Mouse (Mus musculus): Measurements from ENCODE around the gene Ier3. TPM values are rescaled to one million over a fixed set of nuclear protein-coding genes. Genes with fewer than 3 reads are reported as not detected.

Ier3 gene
- polyA plus RNA-seq, 1 experiment: 8.6 TPM

DNA sequence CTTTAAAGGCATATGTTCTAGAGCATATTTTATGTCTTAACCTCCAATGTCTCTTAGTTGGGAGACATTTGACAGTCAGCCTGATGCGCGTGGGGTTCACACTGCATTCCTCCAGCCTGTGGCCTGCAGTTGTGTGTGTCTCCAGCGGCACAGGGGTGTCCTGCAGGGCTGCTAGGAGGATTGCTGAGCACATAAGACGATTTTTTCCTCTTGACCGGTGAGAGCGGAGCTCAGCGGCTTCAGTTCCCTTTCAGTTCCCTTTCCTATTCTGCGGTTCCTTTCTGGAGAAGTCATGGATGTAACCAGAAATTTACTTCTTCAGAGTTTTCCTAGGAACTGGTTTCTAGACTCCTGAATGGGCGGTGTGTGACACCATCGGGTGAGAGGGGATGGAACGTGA is 12.1 kb upstream of the Ier3 start:
- peaks cover 17% of the 10 kb centered on the region; the same call in 1 of the 2 replicates for H3K4me1 ChIP-seq (ENCODE audit: control insufficient read depth, insufficient read depth, insufficient read length, low read length)
- 89% methylated on average over 11 of the region's 11 CpGs for WGBS
- no peak for TF ChIP-seq POLR2A (IDR thresholded peaks at IDR 0.05; ENCODE audit: low read depth, low read length)
- TF ChIP-seq CTCF (IDR thresholded peaks at IDR 0.05; ENCODE audit: extremely low read depth, insufficient read length, insufficient replicate concordance, low read depth, low read length): no peak
- H3K27ac ChIP-seq (ENCODE audit: insufficient read depth, low read depth, low read length): no peak overlapping the region
- H3K4me3 ChIP-seq (ENCODE audit: low read depth, low read length): no peak overlapping the region
- H3K27me3 ChIP-seq (ENCODE audit: control insufficient read depth, insufficient read depth, low read length): no peaks in the 10 kb centered on the region
- H3K36me3 ChIP-seq (ENCODE audit: control insufficient read depth, insufficient read depth, low read length): no peaks in the 10 kb centered on the region

DNA sequence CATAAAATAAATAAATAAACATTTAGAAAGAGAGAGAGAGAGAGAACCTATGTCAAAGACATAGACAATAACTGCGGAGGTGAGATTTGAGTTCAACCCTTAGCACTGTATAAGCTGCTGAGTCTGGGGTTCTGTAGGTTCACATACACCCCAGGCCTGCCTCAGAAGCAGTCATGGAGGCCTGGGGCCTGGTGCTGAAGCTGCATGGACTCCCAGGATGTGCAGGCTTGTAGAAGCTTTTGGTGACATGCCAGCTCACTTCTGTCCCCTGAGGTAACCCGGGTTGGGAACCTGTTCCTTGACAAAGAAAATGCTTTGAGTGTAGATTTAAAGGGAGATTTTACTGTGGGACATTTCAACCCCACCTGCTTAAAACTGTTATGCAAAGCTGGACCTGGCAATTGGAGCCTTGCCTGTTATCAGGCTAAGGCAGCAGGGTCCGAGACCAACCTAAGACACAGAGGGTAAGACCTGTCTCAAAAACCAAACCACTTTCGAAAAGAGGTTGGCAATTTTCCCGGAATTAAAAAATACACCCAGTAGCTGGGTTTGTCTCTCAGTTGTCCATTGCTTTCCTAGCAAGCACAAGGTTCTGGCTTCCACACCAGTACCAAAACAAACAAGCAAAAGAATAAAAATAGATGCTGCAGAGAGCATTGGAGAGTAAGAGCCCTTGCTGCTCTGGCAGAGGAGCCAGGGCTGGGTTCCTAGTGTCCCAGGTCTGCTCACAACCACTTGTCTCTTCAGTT is 10.4 kb upstream of the Ier3 start:
- WGBS: 65% methylated on average over 5 of the region's 5 CpGs
- Histone ChIP-seq H3K36me3 (ENCODE audit: control insufficient read depth, insufficient read depth, low read length) (no peaks in the 10 kb centered on the region), H3K4me1 (ENCODE audit: control insufficient read depth, insufficient read depth, insufficient read length, low read length) (peaks cover 27% of the 10 kb centered on the region; the same call in 1 of the 2 replicates), H3K27ac (ENCODE audit: insufficient read depth, low read depth, low read length) (0 out of 2 replicates have a peak overlapping the region, but pooled peaks have one; percentile 12), H3K4me3 (ENCODE audit: low read depth, low read length) (no peak overlapping the region), H3K27me3 (ENCODE audit: control insufficient read depth, insufficient read depth, low read length) (no peaks in the 10 kb centered on the region)
- TF ChIP-seq CTCF (IDR thresholded peaks at IDR 0.05; ENCODE audit: extremely low read depth, insufficient read length, insufficient replicate concordance, low read depth, low read length) (no peak), POLR2A (IDR thresholded peaks at IDR 0.05; ENCODE audit: low read depth, low read length) (no peak)

DNA sequence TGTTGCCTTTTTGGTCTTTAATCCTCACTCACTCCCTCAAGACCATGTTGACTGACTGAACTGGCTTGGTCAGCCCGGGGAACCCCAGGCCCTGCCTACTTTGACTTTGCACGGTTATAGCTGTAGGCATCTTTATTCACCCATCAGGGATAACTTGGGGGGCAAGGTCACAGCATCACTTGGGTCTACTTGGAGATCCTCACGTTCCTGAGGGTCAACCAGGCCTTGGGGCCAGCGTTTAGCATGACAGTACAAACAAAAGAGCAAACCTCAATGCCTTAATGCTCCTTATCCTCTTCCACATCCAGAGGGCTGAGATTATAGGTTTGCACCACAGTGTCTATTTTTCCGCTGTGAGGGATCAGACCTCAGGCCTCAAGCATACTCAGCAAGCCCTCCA is 9.2 kb upstream of the Ier3 start:
- 82% methylated on average over 5 of the region's 5 CpGs for WGBS
- Histone ChIP-seq H3K4me3 (ENCODE audit: low read depth, low read length) (no peak overlapping the region), H3K4me1 (ENCODE audit: control insufficient read depth, insufficient read depth, insufficient read length, low read length) (peaks cover 27% of the 10 kb centered on the region; the same call in 1 of the 2 replicates), H3K27ac (ENCODE audit: insufficient read depth, low read depth, low read length) (peak overlapping the region; percentile 65), H3K27me3 (ENCODE audit: control insufficient read depth, insufficient read depth, low read length) (no peaks in the 10 kb centered on the region), H3K36me3 (ENCODE audit: control insufficient read depth, insufficient read depth, low read length) (no peaks in the 10 kb centered on the region)
- no peak for TF ChIP-seq POLR2A (IDR thresholded peaks at IDR 0.05; ENCODE audit: low read depth, low read length)
- no peak for TF ChIP-seq CTCF (IDR thresholded peaks at IDR 0.05; ENCODE audit: extremely low read depth, insufficient read length, insufficient replicate concordance, low read depth, low read length)

DNA sequence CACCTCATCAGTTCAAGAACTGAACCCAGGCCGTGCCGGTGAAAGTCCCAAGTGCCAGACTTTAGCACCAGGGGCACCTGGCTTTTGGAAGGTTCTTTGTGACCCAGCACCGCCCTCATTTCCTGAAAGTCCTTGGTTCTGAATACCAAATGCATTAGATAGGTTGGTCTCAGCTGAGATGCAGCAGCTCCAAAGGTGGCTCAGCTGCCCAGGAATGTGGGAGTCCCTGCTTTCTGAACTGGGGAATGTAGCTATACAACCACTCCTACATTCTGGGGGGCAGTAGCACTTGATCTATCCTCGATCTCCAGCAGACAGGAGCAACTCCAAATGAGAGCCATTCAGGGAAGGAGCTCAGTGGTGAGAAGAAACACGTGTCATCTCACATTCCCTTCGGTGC is 8.7 kb upstream of the Ier3 start:
- WGBS: 57% methylated on average over 6 of the region's 6 CpGs
- Histone ChIP-seq H3K4me3 (ENCODE audit: low read depth, low read length) (no peak overlapping the region), H3K4me1 (ENCODE audit: control insufficient read depth, insufficient read depth, insufficient read length, low read length) (peaks cover 27% of the 10 kb centered on the region; the same call in 1 of the 2 replicates), H3K27me3 (ENCODE audit: control insufficient read depth, insufficient read depth, low read length) (no peaks in the 10 kb centered on the region), H3K36me3 (ENCODE audit: control insufficient read depth, insufficient read depth, low read length) (no peaks in the 10 kb centered on the region), H3K27ac (ENCODE audit: insufficient read depth, low read depth, low read length) (peak overlapping the region; percentile 65)
- TF ChIP-seq CTCF (IDR thresholded peaks at IDR 0.05; ENCODE audit: extremely low read depth, insufficient read length, insufficient replicate concordance, low read depth, low read length): no peak
- TF ChIP-seq POLR2A (IDR thresholded peaks at IDR 0.05; ENCODE audit: low read depth, low read length): no peak

DNA sequence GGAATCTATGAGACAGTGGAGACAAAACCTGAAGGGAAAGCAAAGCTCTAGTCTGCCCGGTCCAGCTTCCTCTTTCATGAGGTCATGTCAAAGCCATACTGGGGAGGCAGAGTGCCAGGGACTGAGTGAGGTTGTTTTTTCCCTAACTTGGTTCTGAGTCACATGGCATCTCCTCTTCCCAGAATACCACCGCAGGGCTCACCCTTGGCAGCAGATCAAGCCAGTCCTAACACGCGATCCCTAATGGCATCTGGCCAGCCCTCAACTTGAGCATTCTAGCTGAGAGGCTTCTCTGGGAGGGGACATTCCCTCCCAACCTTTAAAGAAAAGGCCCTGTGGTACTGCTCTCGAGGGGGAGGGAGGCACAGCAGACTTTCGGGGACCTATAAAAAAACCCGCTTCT is 8.2 kb upstream of the Ier3 start:
- TF ChIP-seq CTCF (IDR thresholded peaks at IDR 0.05; ENCODE audit: extremely low read depth, insufficient read length, insufficient replicate concordance, low read depth, low read length) (no peak), POLR2A (IDR thresholded peaks at IDR 0.05; ENCODE audit: low read depth, low read length) (no peak)

DNA sequence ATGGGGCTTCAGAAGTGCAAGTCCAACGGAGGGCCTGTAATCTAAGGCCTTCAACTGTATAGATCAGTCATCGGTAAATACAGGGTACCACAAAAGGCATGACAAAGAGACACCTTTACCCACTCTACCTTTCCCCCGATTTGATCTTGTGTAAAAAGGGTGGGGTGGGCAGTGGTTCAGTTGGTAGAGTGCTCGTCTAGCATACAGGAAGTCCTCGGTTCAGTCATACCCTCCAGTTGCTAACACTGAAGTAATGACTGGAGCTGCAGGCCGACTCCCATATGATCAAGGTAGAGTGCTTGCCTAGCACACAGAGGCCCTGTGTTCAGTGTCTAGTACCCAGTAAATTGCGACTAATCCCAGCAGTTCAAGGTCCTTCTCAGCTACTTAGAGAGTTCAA is 7.8 kb upstream of the Ier3 start:
- H3K36me3 ChIP-seq (ENCODE audit: control insufficient read depth, insufficient read depth, low read length): no peaks in the 10 kb centered on the region
- peak overlapping the region; percentile 65 for H3K27ac ChIP-seq (ENCODE audit: insufficient read depth, low read depth, low read length)
- no peaks in the 10 kb centered on the region for H3K27me3 ChIP-seq (ENCODE audit: control insufficient read depth, insufficient read depth, low read length)
- TF ChIP-seq CTCF (IDR thresholded peaks at IDR 0.05; ENCODE audit: extremely low read depth, insufficient read length, insufficient replicate concordance, low read depth, low read length) (no peak), POLR2A (IDR thresholded peaks at IDR 0.05; ENCODE audit: low read depth, low read length) (no peak)
- WGBS: 21% methylated on average over 7 of the region's 7 CpGs
- H3K4me3 ChIP-seq (ENCODE audit: low read depth, low read length): no peak overlapping the region
- H3K4me1 ChIP-seq (ENCODE audit: control insufficient read depth, insufficient read depth, insufficient read length, low read length): peaks cover 27% of the 10 kb centered on the region; the same call in 1 of the 2 replicates

More for the DNA sequence above, 8.2 kb upstream of the Ier3 start:
- H3K4me1 ChIP-seq (ENCODE audit: control insufficient read depth, insufficient read depth, insufficient read length, low read length): peaks cover 27% of the 10 kb centered on the region; the same call in 1 of the 2 replicates
- H3K27ac ChIP-seq (ENCODE audit: insufficient read depth, low read depth, low read length): peak overlapping the region; percentile 65
- 8% methylated on average over 7 of the region's 7 CpGs for WGBS
- no peaks in the 10 kb centered on the region for H3K27me3 ChIP-seq (ENCODE audit: control insufficient read depth, insufficient read depth, low read length)
- no peak overlapping the region for H3K4me3 ChIP-seq (ENCODE audit: low read depth, low read length)
- H3K36me3 ChIP-seq (ENCODE audit: control insufficient read depth, insufficient read depth, low read length): no peaks in the 10 kb centered on the region

DNA sequence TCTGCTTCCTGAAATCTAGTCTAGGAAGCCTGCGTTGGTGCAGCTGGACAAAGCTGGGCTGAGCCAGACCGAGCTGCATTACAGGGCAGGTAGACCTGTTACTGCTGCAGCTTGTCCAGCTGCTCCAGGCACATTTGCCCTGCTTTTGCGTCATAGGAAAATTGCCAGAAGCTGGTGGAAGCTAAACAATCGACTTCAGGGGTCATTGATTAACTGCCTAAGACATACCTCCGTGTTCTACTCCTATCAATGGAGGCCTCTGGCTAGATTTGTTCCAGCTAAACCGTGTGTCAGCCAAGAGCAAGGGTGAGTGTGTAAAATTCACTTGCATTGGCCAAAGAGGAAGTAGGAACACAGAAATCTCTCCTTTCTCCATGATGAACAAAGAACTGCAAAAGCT is 6.8 kb upstream of the Ier3 start:
- Histone ChIP-seq H3K27ac (ENCODE audit: insufficient read depth, low read depth, low read length) (peak overlapping the region; percentile 19; the same call in 1 of the 2 replicates), H3K4me1 (ENCODE audit: control insufficient read depth, insufficient read depth, insufficient read length, low read length) (peaks cover 27% of the 10 kb centered on the region; the same call in 1 of the 2 replicates), H3K27me3 (ENCODE audit: control insufficient read depth, insufficient read depth, low read length) (no peaks in the 10 kb centered on the region), H3K4me3 (ENCODE audit: low read depth, low read length) (no peak overlapping the region), H3K36me3 (ENCODE audit: control insufficient read depth, insufficient read depth, low read length) (no peaks in the 10 kb centered on the region)
- WGBS: 9% methylated on average over 6 of the region's 6 CpGs
- no peak for TF ChIP-seq CTCF (IDR thresholded peaks at IDR 0.05; ENCODE audit: extremely low read depth, insufficient read length, insufficient replicate concordance, low read depth, low read length)
- no peak for TF ChIP-seq POLR2A (IDR thresholded peaks at IDR 0.05; ENCODE audit: low read depth, low read length)
